Mouse (Mus musculus) brain, adult 2 months (tissue): ENCODE data around the gene Mtss1l.

Experiments used
- DNase-seq: peaks from one replicate; pipeline ENCODE4 v3.0.0; 2011; ENCODE audit warnings: low read depth, low spot score

Gene Mtss1l

GRCm38 (mm10) chr8:110706288-110706870 is 14.9 kb upstream of the Mtss1l start:
- DNase-seq, result no peak

DNA sequence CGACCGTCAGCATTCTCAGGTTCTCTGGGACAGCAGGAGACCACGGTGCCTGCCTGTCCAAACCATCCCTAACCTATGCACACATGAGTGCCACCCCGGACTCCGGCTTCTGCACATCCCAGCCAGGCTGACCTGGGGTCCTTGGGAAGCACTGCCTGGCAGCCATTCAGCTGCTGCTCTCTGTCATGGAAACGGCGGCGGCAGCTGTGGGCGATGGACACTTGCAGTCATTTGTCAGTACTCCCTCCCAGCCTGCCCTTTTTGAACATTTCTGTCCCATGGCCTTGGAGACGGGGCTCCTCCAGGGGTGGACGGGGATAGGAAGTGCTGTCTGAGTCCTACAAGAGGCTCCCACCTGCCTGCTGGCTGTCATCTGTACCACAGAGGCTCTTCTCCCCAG is 12.8 kb upstream of the Mtss1l start:
- no peak for DNase-seq

- DNase-seq, result no peak
Measured at GRCm38 (mm10) chr8:110710593-110710992, 10.7 kb upstream of the Mtss1l start.

- no peak for DNase-seq
Measured at GRCm38 (mm10) chr8:110711271-110711934, 9.9 kb upstream of the Mtss1l start.

GRCm38 (mm10) chr8:110713073-110713472 is 8.2 kb upstream of the Mtss1l start:
- peak; percentile 78 for DNase-seq

DNA sequence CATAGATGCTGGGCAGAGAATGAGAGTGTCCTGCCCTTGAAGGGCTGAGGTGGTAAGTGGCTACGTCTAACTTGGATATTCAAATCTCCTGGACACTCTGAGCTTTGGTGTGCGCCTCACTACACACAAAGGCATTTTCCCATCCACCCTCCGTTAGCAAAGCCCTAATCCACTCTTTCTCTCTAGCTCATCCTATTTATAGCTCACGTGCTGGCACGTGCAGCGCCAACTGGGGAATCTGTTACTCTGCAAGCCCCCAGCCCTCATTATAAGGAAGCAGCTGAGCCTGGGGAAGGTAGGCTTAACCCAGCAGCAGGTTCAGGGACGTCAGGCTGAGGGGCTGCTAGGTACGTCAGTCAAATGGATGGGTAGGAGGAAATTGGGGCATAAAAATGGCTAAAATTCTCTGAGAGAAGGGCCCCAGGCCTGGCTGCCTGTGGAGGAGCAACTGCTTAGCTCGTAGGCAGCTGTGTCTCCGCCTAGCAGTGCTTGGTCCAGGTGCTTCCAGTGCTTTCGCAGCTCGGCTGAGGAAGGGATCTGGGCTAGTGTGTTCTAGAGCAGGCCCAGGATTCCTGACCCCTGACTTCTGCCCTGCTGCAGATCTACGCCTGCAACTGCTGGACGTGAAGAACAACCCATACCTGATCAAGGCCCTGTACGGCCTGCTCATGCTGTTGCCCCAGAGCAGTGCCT is 6.3 kb upstream of the Mtss1l start:
- no peak for DNase-seq

- DNase-seq, result peak; percentile 98
Measured at GRCm38 (mm10) chr8:110716075-110716474, 5.2 kb upstream of the Mtss1l start.

DNA sequence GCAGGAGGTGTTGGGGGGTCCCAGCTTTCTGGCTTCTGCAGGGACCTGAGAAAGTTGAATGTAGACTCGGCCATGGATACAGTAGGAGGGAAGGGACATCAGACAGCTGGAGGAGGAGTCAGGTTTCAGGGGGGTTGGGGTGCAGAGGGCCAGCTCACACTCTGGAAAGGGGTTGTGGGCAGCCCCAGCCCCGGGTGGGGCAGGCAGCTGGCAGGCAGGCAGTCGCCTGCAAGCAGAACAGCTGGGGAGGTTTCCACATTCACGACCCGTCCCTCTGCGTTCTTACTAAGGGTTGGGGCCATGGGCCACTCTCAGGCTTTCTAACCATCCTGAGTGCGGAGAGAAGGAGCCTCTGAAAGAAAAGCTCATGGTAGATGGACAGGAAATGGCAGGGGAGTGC is 4.1 kb upstream of the Mtss1l start:
- no peak for DNase-seq

DNA sequence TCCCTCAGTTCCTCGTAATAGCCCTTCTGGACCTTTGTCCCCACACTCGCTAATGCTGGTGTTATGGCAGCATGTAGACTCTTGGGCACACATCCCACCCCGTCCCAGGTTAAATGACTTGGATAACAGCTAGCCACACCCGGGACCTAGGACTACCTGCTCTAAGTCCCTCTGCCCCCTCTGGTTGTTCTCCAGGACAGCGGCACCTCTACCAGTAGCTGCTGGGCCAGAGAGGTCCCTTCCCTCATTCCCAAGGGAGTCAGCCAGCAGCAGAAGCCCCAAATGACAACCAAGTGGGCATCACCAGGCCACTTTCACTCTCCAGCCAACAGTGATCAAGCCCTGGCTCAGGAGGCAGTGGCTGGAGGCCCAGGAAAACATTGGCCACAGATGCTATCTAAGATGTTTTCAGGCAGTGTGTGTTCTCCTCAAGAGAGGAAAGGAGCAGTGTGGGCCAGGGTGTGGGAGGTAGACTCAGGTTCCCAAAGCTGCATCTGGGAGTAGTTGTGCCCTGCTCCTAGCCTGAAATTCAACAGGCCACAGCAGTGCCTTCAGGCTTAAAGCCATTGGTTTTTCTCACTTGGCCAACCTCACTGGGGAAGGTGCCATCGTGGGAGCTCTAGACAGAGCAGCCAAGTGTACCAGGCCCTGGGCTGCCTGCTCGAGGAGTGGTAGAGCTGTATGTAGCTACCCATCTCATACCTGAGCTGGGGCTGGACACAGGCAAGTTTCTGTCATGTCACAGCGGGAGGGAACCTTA is 2.9 kb upstream of the Mtss1l start:
- no peak for DNase-seq

DNA sequence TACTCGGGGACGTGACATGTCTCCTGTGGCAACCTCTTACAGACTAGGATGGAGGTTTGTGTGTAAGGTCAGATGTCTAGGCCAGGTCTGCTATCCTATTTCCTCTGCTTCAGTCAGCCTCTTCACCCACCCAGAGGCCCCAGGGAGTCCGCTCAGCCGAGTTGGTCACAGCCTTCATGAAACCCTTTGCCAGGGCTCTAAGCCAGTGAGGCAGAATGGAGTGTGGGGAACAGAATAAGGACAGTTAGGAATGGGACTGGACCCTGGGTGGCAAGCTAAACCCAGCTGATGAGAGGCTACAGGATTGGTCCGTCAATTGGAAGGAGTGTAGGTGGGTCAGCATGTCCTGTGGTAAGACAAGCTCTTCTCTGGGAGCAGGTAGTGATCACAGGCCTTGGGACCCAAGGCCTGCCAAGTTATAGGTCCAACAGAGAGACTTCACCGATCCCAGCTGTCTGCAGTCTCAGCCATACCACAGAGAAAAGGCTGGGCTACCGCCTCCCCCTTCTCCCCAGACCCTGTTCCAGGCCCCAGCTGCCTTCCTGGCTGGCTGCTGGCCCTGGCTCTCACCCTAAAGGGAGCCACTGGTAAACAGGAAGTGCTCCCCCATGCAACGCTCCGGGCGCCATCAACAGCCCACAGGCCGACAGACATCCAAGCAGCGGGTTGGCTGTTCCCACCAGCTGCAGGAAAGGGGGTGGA is 2.2 kb upstream of the Mtss1l start:
- DNase-seq, result peak; percentile 67

DNA sequence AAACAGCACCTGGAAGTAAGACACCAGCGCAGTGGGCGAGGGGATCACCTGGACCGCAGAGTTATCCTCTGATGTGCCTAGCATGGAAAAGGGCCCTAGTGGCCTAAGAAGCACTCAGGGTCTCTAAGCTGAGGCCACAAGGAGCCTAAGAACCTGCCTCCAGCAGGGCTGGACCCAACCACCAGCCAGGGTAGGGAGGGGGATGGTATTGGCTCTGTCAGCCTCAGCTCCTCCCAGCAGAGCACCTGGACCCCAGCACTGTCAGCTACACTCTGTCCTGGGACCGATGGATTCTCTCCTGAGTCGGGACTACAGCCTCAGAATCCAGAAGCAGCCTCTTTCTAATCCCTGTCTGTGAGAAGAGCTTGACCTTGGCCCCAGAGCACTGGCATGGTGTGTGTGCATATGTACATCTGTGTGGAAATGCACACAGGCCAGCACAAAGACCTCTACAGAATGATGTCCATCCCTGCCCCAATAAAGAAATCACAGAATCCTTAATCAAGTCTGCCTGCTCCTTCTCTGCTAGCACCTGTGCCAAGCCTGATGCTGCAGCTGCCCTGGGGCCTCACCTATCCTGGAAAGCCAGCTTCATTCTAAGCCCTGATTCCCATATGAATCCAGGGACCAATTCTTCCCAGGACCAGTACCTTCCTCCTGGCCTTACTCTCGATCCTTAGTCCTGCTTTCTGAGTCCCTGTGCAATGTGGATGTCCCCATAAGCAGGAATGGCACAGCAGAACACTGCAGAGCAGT is 1.2 kb upstream of the Mtss1l start:
- no peak for DNase-seq

DNA sequence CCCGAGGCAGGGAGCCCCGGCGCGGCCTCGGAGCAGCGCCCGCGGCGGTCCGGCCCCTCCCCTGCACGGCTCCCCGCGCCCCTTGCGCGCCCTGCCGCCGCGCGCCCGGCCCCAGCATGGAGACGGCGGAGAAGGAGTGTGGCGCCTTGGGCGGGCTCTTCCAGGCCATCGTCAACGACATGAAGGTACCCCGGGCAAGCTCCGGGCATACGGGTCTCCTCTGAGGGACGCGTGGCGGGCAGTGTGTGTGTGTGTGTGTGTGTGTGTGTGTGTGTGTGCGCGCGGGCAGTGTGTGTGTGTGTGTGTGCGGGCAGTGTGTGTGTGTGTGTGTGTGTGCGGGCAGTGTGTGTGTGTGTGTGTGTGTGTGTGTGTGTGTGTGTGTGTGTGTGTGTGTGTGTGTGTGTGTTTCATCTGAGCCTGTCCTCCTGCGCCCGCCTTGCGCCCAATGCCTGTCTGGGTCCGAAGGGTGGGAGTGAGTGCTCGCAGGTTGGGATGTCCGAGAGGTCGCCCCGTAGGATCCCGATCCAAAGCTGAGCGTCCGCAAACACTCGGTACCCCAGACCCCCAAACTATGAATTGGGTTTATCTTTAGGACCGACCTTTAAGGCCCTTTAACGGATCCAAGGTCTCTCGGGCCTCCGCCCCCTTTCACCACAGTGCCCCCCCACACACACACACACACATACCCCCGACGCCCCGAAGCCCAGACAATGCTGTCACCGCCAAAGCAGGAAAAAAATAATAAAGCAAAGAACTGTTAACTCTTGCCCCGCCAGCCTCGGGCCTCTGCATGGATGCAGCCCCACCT is 534 bp downstream of the Mtss1l start:
- peak; percentile 55 for DNase-seq

- no peak for DNase-seq
Measured at GRCm38 (mm10) chr8:110722414-110723011, 1.2 kb downstream of the Mtss1l start.

DNA sequence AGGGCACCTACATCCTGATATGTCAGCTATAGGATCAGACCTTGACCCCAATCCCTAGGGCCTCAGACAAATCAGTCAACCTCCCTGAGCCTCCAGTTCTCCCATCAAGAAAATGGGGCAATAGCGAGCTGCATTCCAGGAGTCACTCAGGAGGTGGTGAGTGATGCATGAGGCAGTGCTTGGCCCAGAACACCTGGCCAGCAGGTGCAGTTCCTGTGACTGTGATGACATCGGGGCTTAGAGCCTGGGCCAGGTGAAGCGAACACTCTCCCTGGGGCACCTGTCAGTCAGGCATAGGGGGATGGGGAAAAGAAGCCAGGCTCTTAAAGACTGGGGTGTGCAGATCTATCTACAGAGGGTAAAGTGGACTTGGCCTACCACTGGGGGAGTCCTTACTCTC is 3.2 kb downstream of the Mtss1l start:
- DNase-seq, result no peak

DNA sequence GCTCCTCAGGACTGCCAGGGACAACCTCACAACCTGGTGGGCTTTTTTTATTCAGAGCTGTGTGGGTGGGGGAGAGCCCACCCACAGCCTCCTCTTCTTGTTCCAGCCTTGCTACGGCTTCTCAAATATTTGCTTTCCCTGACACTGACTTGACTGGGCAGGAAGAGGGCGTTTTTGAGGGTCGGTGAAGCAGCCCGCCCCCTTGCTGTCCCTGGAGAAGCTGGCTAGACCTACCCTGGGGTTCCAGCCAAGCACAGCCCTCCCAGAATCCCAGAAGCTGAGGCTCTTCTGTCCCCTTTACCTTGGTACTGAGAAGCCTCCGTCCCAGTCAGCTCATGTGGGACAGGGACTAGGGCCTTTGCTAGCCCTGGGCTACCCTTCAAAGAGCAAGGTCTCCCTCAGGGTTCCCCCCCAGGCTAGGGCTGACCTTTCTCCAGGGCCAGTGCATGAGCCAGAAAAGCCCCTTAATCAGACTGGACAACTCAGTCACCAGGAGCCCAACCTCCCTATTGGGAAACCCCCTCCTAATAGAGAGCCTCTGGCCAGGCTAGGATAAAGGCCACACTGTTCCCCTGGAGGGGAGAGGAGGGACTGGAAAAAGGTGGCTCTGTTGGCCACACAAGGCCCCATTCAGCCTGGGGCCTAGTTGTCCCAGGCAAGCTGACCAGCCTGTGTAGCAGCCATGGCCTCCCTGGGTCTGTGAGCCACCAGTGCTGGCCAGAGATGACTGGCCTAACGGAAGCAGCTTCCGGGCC is 4.0 kb downstream of the Mtss1l start:
- peak; percentile 92 for DNase-seq

DNA sequence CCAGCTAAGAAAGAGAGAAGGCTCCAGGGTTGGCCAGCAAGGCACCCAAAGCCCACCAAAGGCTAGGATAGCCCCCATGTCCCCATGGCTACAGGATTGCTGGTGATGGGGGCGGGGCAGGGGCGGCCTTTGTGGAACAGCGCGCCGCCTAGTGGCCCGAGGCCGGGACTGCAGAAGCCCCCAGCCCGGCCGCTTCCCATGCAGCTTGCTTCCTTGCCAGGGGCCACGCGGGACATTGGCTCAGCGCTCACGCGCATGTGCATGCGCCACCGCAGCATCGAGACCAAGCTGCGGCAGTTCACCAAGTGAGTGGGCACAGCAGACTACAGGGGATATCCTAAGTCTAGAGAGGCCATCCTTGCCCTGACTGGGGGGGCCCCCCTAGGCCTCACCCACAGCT is 5.6 kb downstream of the Mtss1l start:
- DNase-seq, result no peak

GRCm38 (mm10) chr8:110731346-110731859 is 10.1 kb downstream of the Mtss1l start:
- peak; percentile 81 for DNase-seq

GRCm38 (mm10) chr8:110733036-110733435 is 11.8 kb downstream of the Mtss1l start:
- peak; percentile 73 for DNase-seq
